Mouse (Mus musculus) kidney, postnatal 10 days (tissue): ENCODE measurements around the gene Tdpoz3.
"Not testable (repeated sequence)": the region's sequence is repeated elsewhere in the genome, so short reads cannot be mapped to it uniquely, and the experiment has no call there.

ENCODE experiments used
- DNase-seq: peaks from one replicate; pipeline ENCODE4 v3.0.0; 2021; ENCODE audit warnings: mixed read lengths

Gene Tdpoz3

DNA sequence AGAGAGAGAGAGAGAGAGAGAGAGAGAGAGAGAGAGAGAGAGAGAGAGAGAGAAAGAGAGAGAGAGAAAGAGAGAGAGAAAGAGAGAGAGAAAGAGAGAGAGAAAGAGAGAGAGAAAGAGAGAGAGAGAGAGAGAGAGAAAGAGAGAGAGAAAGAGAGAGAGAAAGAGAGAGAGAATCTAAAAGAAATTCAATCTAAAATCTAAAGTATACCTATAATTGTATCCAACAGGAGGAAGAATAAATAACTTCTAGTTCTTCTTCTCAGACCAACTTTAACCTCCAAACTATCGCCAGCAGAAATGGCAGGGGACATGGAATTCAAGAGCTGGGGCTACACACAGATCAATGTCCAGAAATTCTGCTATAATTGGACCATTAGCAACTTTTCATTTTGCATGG, at the start of gene Tdpoz3:
Tdpoz3 (plus strand) TSS at position 301 of the 400 bp plus-strand sequence.
- not testable (repeated sequence) for DNase-seq

DNA sequence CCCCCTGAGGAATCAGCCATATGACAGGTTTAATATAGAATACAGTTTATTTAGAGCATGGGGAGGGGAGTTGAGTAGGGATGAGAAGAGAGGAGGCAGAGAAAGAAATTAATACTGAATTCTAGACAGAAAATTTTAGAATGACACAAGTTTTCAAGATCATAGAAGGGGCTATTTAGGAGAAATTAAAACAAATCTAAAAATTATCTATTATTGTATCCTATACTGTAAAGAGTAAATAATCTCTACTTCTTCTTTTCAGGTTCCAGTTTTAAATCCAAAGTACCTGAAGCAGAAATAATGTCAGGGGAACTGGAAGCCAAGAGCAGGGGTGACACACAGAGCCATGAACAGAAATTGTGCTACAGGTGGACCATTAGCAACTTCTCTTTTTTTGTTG, 29.7 kb upstream of the Tdpoz3 start, which contains the start of gene Tdpoz4:
Tdpoz4 (plus strand) TSS at position 301 of the 400 bp plus-strand sequence.
- not testable (repeated sequence) for DNase-seq

DNA sequence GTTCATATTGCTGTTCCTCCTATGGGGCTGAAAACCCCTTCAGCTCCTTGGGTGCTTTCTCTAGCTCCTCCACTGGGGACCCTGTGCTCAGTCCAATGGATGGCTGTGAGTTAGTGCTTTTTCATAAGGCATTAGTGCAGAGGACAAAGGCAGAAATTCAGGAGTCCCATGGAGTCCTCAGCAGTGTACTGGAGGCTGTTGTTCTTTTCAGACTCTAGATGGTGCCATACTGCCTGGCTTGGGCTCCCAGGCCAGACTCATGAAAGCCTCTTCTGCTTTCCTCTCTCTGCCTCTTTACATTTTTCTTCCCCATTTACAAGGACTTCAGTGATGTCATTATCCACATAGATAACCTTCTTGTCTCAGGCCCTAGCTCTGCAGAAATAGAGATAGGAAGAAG, 12.5 kb upstream of the Tdpoz3 start:
- DNase-seq, result not testable (repeated sequence)

DNA sequence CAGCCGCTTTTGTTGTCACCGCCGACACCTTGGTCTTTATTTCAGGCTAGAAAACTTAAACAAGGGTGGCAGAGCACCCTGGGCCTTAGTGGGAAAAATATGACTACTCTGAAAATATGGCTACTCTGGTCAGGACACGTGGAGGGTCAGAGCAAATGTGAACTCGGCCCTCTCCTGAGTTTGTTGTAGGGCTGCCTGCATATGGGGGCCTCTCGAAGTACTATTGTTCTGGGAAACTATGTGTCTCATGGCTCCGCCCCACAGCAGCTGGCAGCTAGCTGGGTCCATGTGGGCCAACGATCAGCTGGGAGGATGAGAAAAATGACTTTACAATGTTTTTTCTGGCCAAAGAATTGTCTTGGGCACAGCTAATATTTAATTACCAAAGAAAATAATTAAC, 33.1 kb downstream of the Tdpoz3 start:
- not testable (repeated sequence) for DNase-seq

DNA sequence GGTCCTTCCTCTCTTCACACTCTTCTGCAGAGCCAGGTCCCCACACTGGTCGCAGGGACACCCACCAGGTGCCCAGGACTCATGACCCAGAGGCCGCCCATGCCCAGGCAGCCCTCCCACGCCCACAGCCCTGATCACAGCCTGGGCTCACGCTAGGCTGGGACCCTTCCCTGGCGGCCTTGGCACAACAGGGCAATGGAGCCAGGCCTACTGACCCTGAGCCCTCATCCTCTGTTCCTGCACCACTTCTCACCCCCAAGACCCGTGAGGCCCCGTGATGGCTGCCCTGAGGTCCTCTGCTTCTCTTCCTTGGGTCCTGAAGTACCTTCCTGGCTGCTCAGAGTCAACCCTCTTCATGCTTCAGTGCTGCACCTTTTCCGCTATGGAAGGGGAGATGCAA, 44.8 kb downstream of the Tdpoz3 start:
- not testable (repeated sequence) for DNase-seq
